Mouse (Mus musculus) left cerebral cortex, adult 2 months (tissue): ENCODE measurements around the gene Aamdc. TPM values are rescaled to one million over a fixed set of nuclear protein-coding genes. Genes with fewer than 3 reads are reported as not detected.
A peak's percentile ranks its signal among the peaks of the same experiment; 100 is the strongest.

Source experiments
- DNase-seq, 2 experiments: peaks; one replicate each; pipeline ENCODE4 v3.0.0; 2021 to 2022; ENCODE audit warnings: low spot score in 2 of 2, mixed read lengths in 1 of 2; ENCODE audit errors: extremely low spot score in 1 of 2
- H3K27ac ChIP-seq: fragments of 200-600 bp; 2 replicates; pipeline ENCODE4 v1.8.1; 2022
- H3K4me3 ChIP-seq: fragments of 200-600 bp; 2 replicates; pipeline ENCODE4 v1.8.1; 2022
- CTCF ChIP-seq: fragments of 200-600 bp; IDR thresholded peaks from 2 replicates; pipeline ENCODE4 v1.8.1; 2022; ENCODE audit warnings: antibody characterized with exemption, mild to moderate bottlenecking, moderate library complexity
- intact Hi-C: fragments of 180-260 bp; cut with DNase I; formaldehyde crosslinking; loops from one replicate; pipeline ENCODE4 v1.15.1; 2025
- total RNA-seq, 2 experiments: library from RNA; stranded (reverse); gene quantifications; 2 replicates each; pipeline ENCODE4 v1.2.3; 2021

The Aamdc gene
- total RNA-seq, 2 experiments from 2014 or later, result 32.2 to 32.3 TPM

GRCm38 (mm10) chr7:97579976-97580842, 912 bp upstream of the Aamdc start:
- Histone ChIP-seq H3K4me3 (peak overlapping the region; percentile 65), H3K27ac (peak overlapping the region; percentile 97)
- intact Hi-C loops, result loop anchor here (1.0 to 10.0 kb wide), 6 partner anchors 62 to 395 kb away; partner anchors contain the start of genes Clns1a and Ints4
- no peak for TF ChIP-seq CTCF
- DNase-seq, result peak; percentile 56 to 62

GRCm38 (mm10) chr7:97578361-97579066, 783 bp downstream of the Aamdc start:
- intact Hi-C loops, result loop anchor here (1.0 to 10.0 kb wide), 4 partner anchors 98 to 396 kb away; partner anchors contain the start of genes Clns1a and Ints4
- peak; percentile 22 to 28 for DNase-seq
- H3K27ac ChIP-seq, result peak overlapping the region; percentile 97
- no peak for TF ChIP-seq CTCF
- H3K4me3 ChIP-seq, result peak overlapping the region; percentile 65

- intact Hi-C loops, result loop anchor here (10.0 kb wide), 1 partner anchor 404 kb away; no protein-coding TSS in a partner anchor
- H3K27ac ChIP-seq, result no peak overlapping the region
- no peak; the same call in 1 of the 2 replicates for TF ChIP-seq CTCF
Measured at GRCm38 (mm10) chr7:97570389-97570788, 8.9 kb downstream of the Aamdc start.

GRCm38 (mm10) chr7:97569372-97569771, 9.9 kb downstream of the Aamdc start:
- no peak for TF ChIP-seq CTCF
- DNase-seq, result no peak
- H3K4me3 ChIP-seq, result no peak overlapping the region
- intact Hi-C loops, result no loop called here
- no peak overlapping the region for H3K27ac ChIP-seq

More at GRCm38 (mm10) chr7:97570389-97570788, 8.9 kb downstream of the Aamdc start:
- no peak overlapping the region for H3K4me3 ChIP-seq
- no peak for DNase-seq

- TF ChIP-seq CTCF, result no peak
- Histone ChIP-seq H3K27ac (no peak overlapping the region), H3K4me3 (no peak overlapping the region)
- intact Hi-C loops, result no loop called here
- no peak for DNase-seq
Measured at GRCm38 (mm10) chr7:97563576-97563975, 15.7 kb downstream of the Aamdc start.

GRCm38 (mm10) chr7:97550673-97551072, 28.6 kb downstream of the Aamdc start:
- TF ChIP-seq CTCF, result no peak
- intact Hi-C loops, result no loop called here
- Histone ChIP-seq H3K27ac (no peak overlapping the region), H3K4me3 (no peak overlapping the region)
- DNase-seq, result no peak

GRCm38 (mm10) chr7:97549301-97549700, 30.0 kb downstream of the Aamdc start:
- no peak for TF ChIP-seq CTCF
- intact Hi-C loops, result no loop called here
- Histone ChIP-seq H3K4me3 (no peak overlapping the region), H3K27ac (no peak overlapping the region)
- no peak for DNase-seq

- Histone ChIP-seq H3K27ac (no peak overlapping the region), H3K4me3 (no peak overlapping the region)
- no peak for DNase-seq
- intact Hi-C loops, result no loop called here
- TF ChIP-seq CTCF, result no peak
Measured at GRCm38 (mm10) chr7:97546462-97546861, 32.8 kb downstream of the Aamdc start.

GRCm38 (mm10) chr7:97536571-97536970, 42.7 kb downstream of the Aamdc start:
- intact Hi-C loops, result no loop called here
- Histone ChIP-seq H3K27ac (no peak overlapping the region), H3K4me3 (no peak overlapping the region)
- TF ChIP-seq CTCF, result no peak
- no peak for DNase-seq

GRCm38 (mm10) chr7:97535531-97535930, 43.8 kb downstream of the Aamdc start:
- Histone ChIP-seq H3K4me3 (no peak overlapping the region), H3K27ac (no peak overlapping the region)
- DNase-seq, result no peak
- intact Hi-C loops, result no loop called here
- TF ChIP-seq CTCF, result no peak

GRCm38 (mm10) chr7:97519935-97520334, 59.4 kb downstream of the Aamdc start:
- intact Hi-C loops, result no loop called here
- no peak overlapping the region for H3K27ac ChIP-seq
- no peak overlapping the region for H3K4me3 ChIP-seq

GRCm38 (mm10) chr7:97514786-97515185, 64.5 kb downstream of the Aamdc start:
- H3K27ac ChIP-seq, result no peak overlapping the region
- no peak overlapping the region for H3K4me3 ChIP-seq
- DNase-seq, result no peak
- TF ChIP-seq CTCF, result no peak
- intact Hi-C loops, result no loop called here

More at GRCm38 (mm10) chr7:97519935-97520334, 59.4 kb downstream of the Aamdc start:
- DNase-seq, result no peak
- TF ChIP-seq CTCF, result no peak
